Mouse (Mus musculus): ENCODE data around the gene Tmem79.

GRCm38 (mm10) chr3:88364337-88364736, 28.4 kb upstream of the Tmem79 start, which contains the start of gene Paqr6:
- TF ChIP-seq EP300 (IDR thresholded peaks at IDR 0.05; ENCODE audit: low read depth): no peak
- no peak for TF ChIP-seq CTCF (IDR thresholded peaks at IDR 0.05; ENCODE audit: low read depth)

Data from liver, embryonic 14.5 days (tissue).